8 mouse cellular contexts compared by ENCODE assay signal in the genomic region with DNA sequence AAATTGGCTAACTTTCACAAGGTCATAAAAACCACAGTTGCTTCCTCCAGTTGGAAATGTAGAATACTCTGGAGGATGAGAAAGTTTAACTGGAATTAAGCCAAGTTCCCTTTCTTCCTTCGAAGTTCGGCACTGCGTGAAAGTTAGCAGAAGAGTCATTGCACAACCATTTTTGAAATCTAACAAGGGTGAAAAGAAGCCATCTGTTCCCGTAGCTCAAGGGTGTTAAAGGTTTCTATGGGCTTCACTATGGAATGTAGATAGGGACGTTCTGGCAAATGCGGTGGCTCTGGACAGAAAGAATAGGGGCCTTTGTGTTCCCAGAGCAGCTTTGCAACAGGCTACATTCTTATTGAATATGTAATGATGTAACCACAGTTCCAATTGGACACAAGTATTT. TPM values are rescaled to one million over a fixed set of nuclear protein-coding genes. Genes with fewer than 3 reads are reported as not detected.
A peak's percentile ranks its signal among the peaks of the same experiment; 100 is the strongest.
DNase-seq lines count a peak whose midpoint lies in the region; ATAC-seq and TF ChIP-seq lines count a peak whose summit lies in the region.

No protein-coding gene starts in this region.

- no peak for TF ChIP-seq CTCF in lung, adult 2 months (IDR thresholded peaks at IDR 0.05; ENCODE audit: insufficient read depth, low read length)
- TF ChIP-seq CTCF in forebrain, postnatal 0 days (IDR thresholded peaks at IDR 0.05; ENCODE audit: low read depth) = no peak

- peaks cover 14% of the 10 kb centered on the region for H3K4me1 ChIP-seq in lung, adult 2 months (ENCODE audit: control insufficient read depth, insufficient read depth, low read length)
- H3K4me1 ChIP-seq in forebrain, postnatal 0 days (ENCODE audit: insufficient read depth) = peaks cover 4% of the 10 kb centered on the region; the same call in 1 of the 2 replicates
- peaks cover 31% of the 10 kb centered on the region for H3K4me1 ChIP-seq in limb, embryonic 13.5 days

- WGBS in lung, adult 2 months = 3% methylated on average over 6 of the region's 6 CpGs
- under 1% methylated on average over 6 of the region's 6 CpGs for WGBS in forebrain, postnatal 0 days
- 20% methylated on average over 6 of the region's 6 CpGs for WGBS in limb, embryonic 13.5 days

- H3K9me3 ChIP-seq in forebrain, postnatal 0 days (ENCODE audit: low read length) = no peaks in the 10 kb centered on the region
- H3K9me3 ChIP-seq in limb, embryonic 13.5 days = no peaks in the 10 kb centered on the region

- intact Hi-C loops in left cerebral cortex, postnatal 36 days (cut with DNase I) = loop anchor here (2.0 to 10.0 kb wide), 3 partner anchors 31 to 284 kb away; a partner anchor contains a TSS

- no peaks in the 10 kb centered on the region for H3K27me3 ChIP-seq in forebrain, postnatal 0 days (ENCODE audit: insufficient read depth, low read length)
- no peaks in the 10 kb centered on the region for H3K27me3 ChIP-seq in limb, embryonic 13.5 days

- no peak overlapping the region for H3K27ac ChIP-seq in forebrain, postnatal 0 days (ENCODE audit: low read depth, low read length)
- H3K27ac ChIP-seq in limb, embryonic 13.5 days = peak overlapping the region; percentile 95

- H3K4me3 ChIP-seq in lung, adult 2 months (replicated peaks; ENCODE audit: extremely low read depth, low read depth, low read length) = peak overlapping the region; percentile 88
- H3K4me3 ChIP-seq in forebrain, postnatal 0 days (ENCODE audit: low read depth, low read length) = peak overlapping the region; percentile 63
- peak overlapping the region; percentile 85 for H3K4me3 ChIP-seq in limb, embryonic 13.5 days

- H3K9ac ChIP-seq in forebrain, postnatal 0 days = no peak overlapping the region
- peak overlapping the region; percentile 92 for H3K9ac ChIP-seq in limb, embryonic 13.5 days

- peaks cover 7% of the 10 kb centered on the region; the same call in 1 of the 2 replicates for H3K36me3 ChIP-seq in forebrain, postnatal 0 days (ENCODE audit: insufficient read depth)
- H3K36me3 ChIP-seq in limb, embryonic 13.5 days = peaks cover 40% of the 10 kb centered on the region

- TF ChIP-seq POLR2A in lung, adult 2 months (IDR thresholded peaks at IDR 0.05; ENCODE audit: borderline replicate concordance, extremely low read depth, low read depth, low read length) = no peak

- peak overlapping the region; percentile 96 for H3K4me2 ChIP-seq in forebrain, postnatal 0 days (ENCODE audit: low read depth)
- H3K4me2 ChIP-seq in limb, embryonic 13.5 days (replicated peaks) = peak overlapping the region; percentile 66

- no peak for DNase-seq in lung, adult 2 months
- no peak for DNase-seq in lung, postnatal 4 days
- peak; percentile 24 for DNase-seq in forebrain, postnatal 0 days
- peak; percentile 32 for DNase-seq in retina, embryonic 14.5 days (ENCODE audit: low spot score)
- DNase-seq in c-Kit-positive CD71-positive TER-119-positive erythroid progenitor cells, embryonic 14.5 days (ENCODE audit: low spot score) = no peak
- no peak for DNase-seq in left cerebral cortex, postnatal 36 days (ENCODE audit: low spot score in 2 of 2)
- no peak for DNase-seq in adrenal gland, postnatal 10 days

- ATAC-seq in forebrain, postnatal 0 days = no peak
- no peak for ATAC-seq in limb, embryonic 13.5 days (ENCODE audit: low FRiP score, low read depth)

RNA-seq across cellular contexts. Expression of a gene that starts 2.2 kb away (rescaled TPM):
- 1,792 and 2,353 TPM in 2 replicates for polyA plus RNA-seq in lung, adult 2 months (2012; rRNA removed)
- 441 and 554 TPM in 2 replicates for total RNA-seq in forebrain, postnatal 0 days (2014; rRNA removed)
- 224 and 269 TPM in 2 replicates for polyA plus RNA-seq in forebrain, postnatal 0 days (2015; fragmentation: Nextera tagmentation; extraction: Ambion mirVana)
- polyA plus RNA-seq in limb, embryonic 13.5 days (2015; fragmentation: Nextera tagmentation; extraction: Ambion mirVana) = 863 and 871 TPM in 2 replicates
- 10 to 100 TPM; 55.9 to 57.9 TPM for total RNA-seq in left cerebral cortex, postnatal 36 days (2021)
- total RNA-seq in adrenal gland, postnatal 10 days (2021) = 100 to 1,000 TPM; 595 to 607 TPM

RNA-seq across cellular contexts. Expression of a gene that starts 31.5 kb away (rescaled TPM):
- 2.2 and 4.2 TPM in 2 replicates for polyA plus RNA-seq in lung, adult 2 months (2012; rRNA removed)
- total RNA-seq in forebrain, postnatal 0 days (2014; rRNA removed) = 11.3 and 13.0 TPM in 2 replicates
- 7.8 and 8.7 TPM in 2 replicates for polyA plus RNA-seq in forebrain, postnatal 0 days (2015; fragmentation: Nextera tagmentation; extraction: Ambion mirVana)
- polyA plus RNA-seq in limb, embryonic 13.5 days (2015; fragmentation: Nextera tagmentation; extraction: Ambion mirVana) = 10.2 and 12.6 TPM in 2 replicates
- 1 to 10 TPM; 4.6 to 7.9 TPM for total RNA-seq in left cerebral cortex, postnatal 36 days (2021)
- total RNA-seq in adrenal gland, postnatal 10 days (2021) = 1 to 10 TPM; 5.7 to 9.6 TPM

Comparison
In these comparisons a context has a peak if more than half of its experiments do, and no peak if none do; other contexts are left out.
1. DNase-seq: peak in forebrain, postnatal 0 days (single experiment) and retina, embryonic 14.5 days (single experiment); none in lung, adult 2 months (single experiment), lung, postnatal 4 days (0 of 2), c-Kit-positive CD71-positive TER-119-positive erythroid progenitor cells, embryonic 14.5 days (single experiment), left cerebral cortex, postnatal 36 days (0 of 2) and adrenal gland, postnatal 10 days (single experiment).
2. Peak in every context shown above with its lines, with median percentiles within 50 percentile points of each other: H3K4me3 ChIP-seq.